ENCODE assay signal across 21 mouse cellular contexts in the genomic region with DNA sequence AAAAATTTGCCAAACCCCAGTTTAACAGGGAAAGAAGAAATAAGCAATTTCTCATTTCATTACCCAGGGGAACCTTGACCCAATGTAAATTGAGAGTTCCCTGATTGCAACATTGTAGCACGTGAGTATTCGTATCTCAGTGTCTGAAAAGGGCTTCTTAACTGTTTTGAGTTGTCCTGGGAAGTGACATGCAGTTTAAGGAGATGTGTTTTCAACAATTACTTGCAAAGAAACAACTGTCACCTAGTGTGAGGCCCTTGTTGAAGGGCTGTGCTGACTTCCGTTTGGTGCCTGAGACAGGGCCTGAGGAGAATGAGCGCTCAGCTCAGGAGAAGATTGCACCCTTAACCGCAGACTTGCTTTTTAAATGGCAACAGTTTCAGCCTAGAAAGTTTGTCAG. TPM values are rescaled to one million over a fixed set of nuclear protein-coding genes. Genes with fewer than 3 reads are reported as not detected.
A peak's percentile ranks its signal among the peaks of the same experiment; 100 is the strongest.
DNase-seq lines count a peak whose midpoint lies in the region; ATAC-seq lines count a peak whose summit lies in the region.
"Had no signal": no experiment of that assay in that cellular context is flagged by ENCODE, and none has a peak within 500 bp of the region (broad histone marks: within the 10 kb centered on the region; RNA-seq: fewer than 3 reads in every experiment).

No protein-coding gene starts in this region.

- no peaks in the 10 kb centered on the region for H3K36me3 ChIP-seq in intestine, embryonic 16.5 days (ENCODE audit: control insufficient read depth, insufficient read depth, low read length)
- H3K36me3 ChIP-seq in intestine, embryonic 15.5 days: no peaks in the 10 kb centered on the region
- H3K36me3 ChIP-seq: embryonic facial prominence, embryonic 15.5 days; midbrain, embryonic 10.5 days; neural tube, embryonic 13.5 days had no signal

- no peaks in the 10 kb centered on the region for H3K27me3 ChIP-seq in intestine, embryonic 16.5 days (replicated peaks; ENCODE audit: control insufficient read depth, insufficient read depth, low read length)
- H3K27me3 ChIP-seq in intestine, embryonic 15.5 days (replicated peaks): no peaks in the 10 kb centered on the region
- H3K27me3 ChIP-seq: embryonic facial prominence, embryonic 15.5 days; neural tube, embryonic 13.5 days had no signal

- 68% methylated on average over 5 of the region's 5 CpGs for WGBS in intestine, embryonic 16.5 days
- WGBS in intestine, embryonic 15.5 days: 78% methylated on average over 5 of the region's 5 CpGs

- ATAC-seq in intestine, embryonic 16.5 days: peak; percentile 33; the same call in 1 of the 2 replicates
- ATAC-seq in intestine, embryonic 15.5 days: no peak
- ATAC-seq: hindbrain, embryonic 16.5 days had no signal

- no peak overlapping the region for H3K9ac ChIP-seq in intestine, embryonic 16.5 days (ENCODE audit: low read depth, low read length)
- H3K9ac ChIP-seq in intestine, embryonic 15.5 days: no peak overlapping the region
- H3K9ac ChIP-seq: embryonic facial prominence, embryonic 15.5 days; lung, embryonic 14.5 days; neural tube, embryonic 13.5 days had no signal

- H3K27ac ChIP-seq in intestine, embryonic 16.5 days (ENCODE audit: low read length): no peak overlapping the region
- no peak overlapping the region for H3K27ac ChIP-seq in intestine, embryonic 15.5 days
- H3K27ac ChIP-seq: embryonic facial prominence, embryonic 15.5 days; midbrain, embryonic 10.5 days; neural tube, embryonic 13.5 days; stomach, postnatal 0 days had no signal

- DNase-seq in thymus, postnatal 14 days: peak; percentile 24
- no peak for DNase-seq in thymus, postnatal 36 days
- DNase-seq in adrenal gland, postnatal 14 days: peak; percentile 9
- peak; percentile 20 for DNase-seq in testis, postnatal 14 days (ENCODE audit: low spot score)
- no peak for DNase-seq in kidney, adult 8-10 months
- no peak for DNase-seq in layer of hippocampus, postnatal 36 days
- DNase-seq: cerebellum, postnatal 14 days; embryo, embryonic 11 days; gastrocnemius, postnatal 10 days; kidney, adult 2 months; kidney, postnatal 4 days; lung, embryonic 14.5 days; right cerebral cortex, postnatal 14 days had no signal

- H3K4me1 ChIP-seq in intestine, embryonic 16.5 days (ENCODE audit: control insufficient read depth, insufficient read depth, low read length): 0 out of 2 replicates have a peak, but pooled peaks cover 2% of the 10 kb centered on the region
- H3K4me1 ChIP-seq in intestine, embryonic 15.5 days (replicated peaks): no peaks in the 10 kb centered on the region
- H3K4me1 ChIP-seq: embryonic facial prominence, embryonic 15.5 days had no signal

- no peaks in the 10 kb centered on the region for H3K9me3 ChIP-seq in intestine, embryonic 16.5 days (ENCODE audit: control insufficient read depth, low read length)
- H3K9me3 ChIP-seq in intestine, embryonic 15.5 days: no peaks in the 10 kb centered on the region
- H3K9me3 ChIP-seq: embryonic facial prominence, embryonic 15.5 days; midbrain, embryonic 10.5 days; neural tube, embryonic 13.5 days had no signal

- no peak overlapping the region for H3K4me2 ChIP-seq in intestine, embryonic 16.5 days (ENCODE audit: low read depth, low read length)
- H3K4me2 ChIP-seq in intestine, embryonic 15.5 days (replicated peaks): no peak overlapping the region
- H3K4me2 ChIP-seq: embryonic facial prominence, embryonic 15.5 days; heart, embryonic 11.5 days; lung, embryonic 14.5 days; neural tube, embryonic 13.5 days had no signal

- H3K4me3 ChIP-seq in intestine, embryonic 16.5 days (ENCODE audit: low read length): no peak overlapping the region
- H3K4me3 ChIP-seq in intestine, embryonic 15.5 days (replicated peaks): no peak overlapping the region
- H3K4me3 ChIP-seq: embryonic facial prominence, embryonic 15.5 days; midbrain, embryonic 10.5 days; neural tube, embryonic 13.5 days had no signal

RNA-seq across cellular contexts. Expression of a gene that starts 24.9 kb away (rescaled TPM):
- polyA plus RNA-seq in intestine, embryonic 16.5 days (2015; fragmentation: Nextera tagmentation; extraction: Ambion mirVana): 32.8 and 33.0 TPM in 2 replicates
- 32.6 and 36.9 TPM in 2 replicates for polyA plus RNA-seq in intestine, embryonic 15.5 days (2015; fragmentation: Nextera tagmentation; extraction: Ambion mirVana)
- total RNA-seq in adrenal gland, postnatal 14 days (2021): 25.9 and 26.2 TPM in 2 replicates
- 10 to 100 TPM; 46.3 to 48.1 TPM for total RNA-seq in layer of hippocampus, postnatal 36 days (2021)

Comparison
In these comparisons a context has a peak if more than half of its experiments do, and no peak if none do; other contexts are left out.
1. DNase-seq: peak in thymus, postnatal 14 days (single experiment), adrenal gland, postnatal 14 days (single experiment) and testis, postnatal 14 days (single experiment); none in thymus, postnatal 36 days (0 of 2), kidney, adult 8-10 months (0 of 2) and layer of hippocampus, postnatal 36 days (0 of 2).